Mouse (Mus musculus) olfactory bulb, adult 2 months (tissue): ENCODE measurements around the gene Sdccag8.

ENCODE experiments used
- CTCF ChIP-seq: fragments of 200-500 bp; IDR thresholded peaks from 2 replicates; pipeline ENCODE4 v1.5.1; 2012; ENCODE audit warnings: low read depth, mild to moderate bottlenecking, low read length, moderate library complexity; ENCODE audit not compliant: insufficient read depth
- POLR2A ChIP-seq: fragments of 200-500 bp; IDR thresholded peaks from 2 replicates; pipeline ENCODE4 v1.6.1; 2012; ENCODE audit warnings: mild to moderate bottlenecking, low read depth, low read length, moderate library complexity; ENCODE audit not compliant: insufficient read depth

- no peak for TF ChIP-seq POLR2A
- TF ChIP-seq CTCF = no peak
These were observed 13.6 kb downstream of the Sdccag8 start for GRCm38 (mm10) chr1:176827945-176828485.
